Mouse (Mus musculus): ENCODE measurements around the gene Arid4b.

- TF ChIP-seq POLR2A (IDR thresholded peaks at IDR 0.05; ENCODE audit: insufficient read depth, low read depth, low read length) (no peak), CTCF (IDR thresholded peaks at IDR 0.05; ENCODE audit: insufficient read depth, low read depth, low read length) (no peak)
Observed at GRCm38 (mm10) chr13:14014001-14014400, 49.0 kb upstream of the Arid4b start.

All from olfactory bulb, adult 2 months (tissue).